Mouse (Mus musculus): ENCODE data around the gene Sgms2. TPM values are rescaled to one million over a fixed set of nuclear protein-coding genes. Genes with fewer than 3 reads are reported as not detected.
A peak's percentile ranks its signal among the peaks of the same experiment; 100 is the strongest.

Gene Sgms2
- polyA plus RNA-seq, 1 experiment from 2014 or later = 0.61 TPM

DNA sequence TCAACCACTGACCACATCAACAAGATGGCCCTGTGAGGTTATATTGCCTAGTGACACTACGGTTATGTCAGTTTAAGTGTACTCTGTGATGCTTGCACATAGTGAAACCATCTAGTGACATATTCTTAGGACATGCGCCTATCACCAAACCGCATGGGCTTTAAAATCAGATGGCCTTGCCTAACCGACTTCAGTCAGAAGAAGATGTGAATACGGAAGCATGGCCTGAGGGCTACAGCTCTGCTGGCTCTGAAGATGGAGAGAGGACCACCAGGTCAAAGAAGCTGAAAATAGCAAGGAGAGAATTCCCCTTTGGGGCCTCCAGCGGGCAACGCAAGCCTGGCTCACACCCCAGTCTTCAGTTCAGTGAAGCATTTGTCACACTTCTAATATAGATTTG is 194.3 kb downstream of the Sgms2 start:
- 90% methylated on average over 7 of the region's 7 CpGs for WGBS
- no peak overlapping the region for H3K9ac ChIP-seq (replicated peaks)
- 0 out of 2 replicates have a peak, but pooled peaks cover 6% of the 10 kb centered on the region for H3K27me3 ChIP-seq
- no peak overlapping the region for H3K4me2 ChIP-seq (replicated peaks)
- H3K36me3 ChIP-seq = 0 out of 2 replicates have a peak, but pooled peaks cover 4% of the 10 kb centered on the region
- H3K4me3 ChIP-seq (replicated peaks) = no peak overlapping the region
- peaks cover 5% of the 10 kb centered on the region; the same call in 1 of the 2 replicates for H3K4me1 ChIP-seq (replicated peaks)
- no peak overlapping the region for H3K27ac ChIP-seq
- no peaks in the 10 kb centered on the region for H3K9me3 ChIP-seq
- ATAC-seq = no peak

DNA sequence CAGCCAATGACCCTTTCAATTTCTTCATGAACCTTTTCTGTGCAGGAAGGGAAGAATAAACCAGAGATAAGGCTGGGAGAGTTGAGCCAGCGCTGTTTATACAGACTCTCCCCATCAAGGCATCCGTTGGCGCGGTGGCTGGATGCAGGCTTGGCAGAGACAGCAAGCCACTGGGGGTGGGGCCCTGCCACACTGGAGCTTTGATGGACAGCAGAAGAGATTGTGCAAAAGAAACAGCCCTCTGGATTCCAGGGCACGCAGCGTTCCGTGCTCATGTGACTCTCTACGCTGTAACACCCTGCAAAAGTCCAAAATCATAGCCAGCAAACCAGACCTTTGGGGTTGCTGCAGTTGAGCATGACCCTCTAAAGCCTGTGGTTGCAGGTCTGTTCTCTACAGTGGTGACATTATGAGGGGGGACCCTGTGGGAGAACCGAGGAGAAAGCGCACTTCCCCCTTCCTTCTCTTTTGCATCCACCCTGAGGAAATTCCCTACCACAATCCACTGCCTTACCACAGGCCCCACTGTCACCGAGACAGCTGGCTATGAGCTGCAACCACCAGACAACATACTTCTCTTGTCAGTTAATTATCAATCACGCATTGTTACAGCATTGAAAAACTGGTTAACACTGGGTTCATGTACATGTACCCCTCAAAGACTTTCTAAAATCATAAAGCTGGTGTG is 195.6 kb downstream of the Sgms2 start:
- no peak overlapping the region for H3K9ac ChIP-seq (replicated peaks)
- H3K4me3 ChIP-seq (replicated peaks) = no peak overlapping the region
- H3K4me1 ChIP-seq (replicated peaks) = no peaks in the 10 kb centered on the region
- no peaks in the 10 kb centered on the region for H3K9me3 ChIP-seq
- no peak overlapping the region for H3K4me2 ChIP-seq (replicated peaks)
- H3K36me3 ChIP-seq = 0 out of 2 replicates have a peak, but pooled peaks cover 4% of the 10 kb centered on the region
- no peak overlapping the region for H3K27ac ChIP-seq
- WGBS = 85% methylated on average over 12 of the region's 12 CpGs
- no peaks in the 10 kb centered on the region for H3K27me3 ChIP-seq
- ATAC-seq = no peak

DNA sequence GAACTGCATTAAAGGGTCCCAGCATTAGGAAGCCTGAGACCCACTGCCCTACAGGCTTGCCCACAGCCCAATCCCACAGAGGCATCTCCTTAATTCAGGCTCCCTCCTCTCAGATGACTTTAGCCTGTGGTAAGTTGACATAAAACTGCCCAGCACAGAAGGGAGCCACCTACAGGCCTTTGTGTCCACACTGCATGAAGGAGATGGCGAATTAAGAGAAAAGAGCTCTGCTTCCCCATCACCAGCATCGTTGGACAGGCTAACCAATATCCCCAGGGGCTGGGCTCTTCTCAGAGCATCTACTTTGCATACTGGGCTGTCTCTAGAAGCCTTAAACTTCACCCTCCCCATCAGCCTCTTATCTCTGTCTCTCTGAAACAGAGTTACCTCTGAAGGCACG is 196.7 kb downstream of the Sgms2 start:
- 59% methylated on average over 3 of the region's 3 CpGs for WGBS
- Histone ChIP-seq H3K27me3 (no peaks in the 10 kb centered on the region), H3K27ac (no peak overlapping the region), H3K4me2 (replicated peaks) (no peak overlapping the region), H3K4me1 (replicated peaks) (no peaks in the 10 kb centered on the region), H3K9ac (replicated peaks) (no peak overlapping the region), H3K9me3 (no peaks in the 10 kb centered on the region), H3K4me3 (replicated peaks) (no peak overlapping the region), H3K36me3 (0 out of 2 replicates have a peak, but pooled peaks cover 4% of the 10 kb centered on the region)
- no peak for ATAC-seq

DNA sequence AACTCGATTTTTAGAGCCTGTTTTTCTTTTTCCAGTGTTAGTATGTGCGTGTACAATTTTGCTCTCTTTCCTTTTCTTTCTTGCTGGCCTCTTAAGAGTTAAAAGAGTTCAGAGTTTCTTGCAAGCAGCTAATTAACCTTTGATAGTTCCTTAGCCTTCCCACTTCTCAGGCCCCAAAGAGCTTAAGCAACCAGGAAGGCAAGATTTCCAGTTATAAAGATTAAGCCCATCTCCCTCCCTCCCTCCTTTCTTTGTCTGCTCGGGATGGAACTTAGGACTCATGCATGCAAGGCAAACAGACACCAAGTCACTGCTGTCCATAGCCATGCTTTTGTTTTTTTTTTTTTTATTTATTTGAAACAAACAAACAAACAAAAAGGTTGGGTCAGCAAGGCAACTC is 198.3 kb downstream of the Sgms2 start:
- no peak for ATAC-seq
- H3K27ac ChIP-seq = no peak overlapping the region
- no peaks in the 10 kb centered on the region for H3K4me1 ChIP-seq (replicated peaks)
- 49% methylated on average over 3 of the region's 3 CpGs for WGBS
- no peak overlapping the region for H3K4me2 ChIP-seq (replicated peaks)
- no peak overlapping the region for H3K9ac ChIP-seq (replicated peaks)
- no peaks in the 10 kb centered on the region for H3K9me3 ChIP-seq
- no peaks in the 10 kb centered on the region for H3K27me3 ChIP-seq
- no peak overlapping the region for H3K4me3 ChIP-seq (replicated peaks)
- H3K36me3 ChIP-seq = 0 out of 2 replicates have a peak, but pooled peaks cover 4% of the 10 kb centered on the region

DNA sequence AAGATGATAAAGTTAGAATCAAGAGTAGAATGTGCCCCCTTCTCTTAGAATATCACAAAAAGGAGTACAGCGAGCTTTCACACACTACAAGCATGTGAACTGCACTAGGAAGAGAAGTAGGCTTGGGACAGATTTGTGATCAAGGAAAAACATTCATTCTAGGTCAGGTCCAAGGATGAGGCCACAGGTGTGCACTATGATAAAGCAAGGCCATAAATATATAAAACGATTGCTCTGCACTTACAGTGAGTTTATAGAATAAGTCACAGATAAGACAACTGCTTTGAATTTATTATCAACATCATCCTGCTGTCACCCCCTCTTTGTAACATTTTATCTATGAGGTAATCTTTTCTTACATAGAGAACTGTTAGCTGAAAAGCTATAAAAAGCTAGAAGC is 198.9 kb downstream of the Sgms2 start:
- no peak overlapping the region for H3K4me3 ChIP-seq (replicated peaks)
- H3K4me1 ChIP-seq (replicated peaks) = no peaks in the 10 kb centered on the region
- 0 out of 2 replicates have a peak, but pooled peaks cover 4% of the 10 kb centered on the region for H3K36me3 ChIP-seq
- no peaks in the 10 kb centered on the region for H3K9me3 ChIP-seq
- ATAC-seq = no peak
- no peaks in the 10 kb centered on the region for H3K27me3 ChIP-seq
- H3K9ac ChIP-seq (replicated peaks) = no peak overlapping the region
- 94% methylated on average over 2 of the region's 2 CpGs for WGBS
- no peak overlapping the region for H3K4me2 ChIP-seq (replicated peaks)
- no peak overlapping the region for H3K27ac ChIP-seq

DNA sequence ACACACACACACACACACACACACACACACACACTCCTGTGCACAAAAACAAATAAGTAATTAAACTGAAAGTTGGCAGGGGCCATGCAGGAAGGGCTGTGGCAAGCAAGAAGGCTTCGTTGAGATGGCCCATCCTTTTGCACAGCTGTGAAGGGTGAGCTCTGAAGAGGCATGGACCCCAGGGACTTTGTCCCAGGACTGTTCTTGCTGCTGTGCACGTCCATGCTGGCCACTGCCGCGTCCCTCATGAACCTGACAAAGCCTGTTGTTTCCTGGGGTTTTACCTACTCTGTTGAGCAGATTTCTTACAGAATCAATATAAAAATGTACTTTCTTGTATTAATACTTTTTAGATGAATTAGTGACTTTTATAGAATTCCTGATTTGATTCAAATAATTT is 199.3 kb downstream of the Sgms2 start:
- Histone ChIP-seq H3K4me3 (replicated peaks) (no peak overlapping the region), H3K4me2 (replicated peaks) (no peak overlapping the region), H3K9me3 (no peaks in the 10 kb centered on the region), H3K36me3 (0 out of 2 replicates have a peak, but pooled peaks cover under 1% of the 10 kb centered on the region), H3K27ac (no peak overlapping the region), H3K27me3 (no peaks in the 10 kb centered on the region), H3K4me1 (replicated peaks) (no peaks in the 10 kb centered on the region), H3K9ac (replicated peaks) (no peak overlapping the region)
- ATAC-seq = no peak
- WGBS = 87% methylated on average over 4 of the region's 4 CpGs

DNA sequence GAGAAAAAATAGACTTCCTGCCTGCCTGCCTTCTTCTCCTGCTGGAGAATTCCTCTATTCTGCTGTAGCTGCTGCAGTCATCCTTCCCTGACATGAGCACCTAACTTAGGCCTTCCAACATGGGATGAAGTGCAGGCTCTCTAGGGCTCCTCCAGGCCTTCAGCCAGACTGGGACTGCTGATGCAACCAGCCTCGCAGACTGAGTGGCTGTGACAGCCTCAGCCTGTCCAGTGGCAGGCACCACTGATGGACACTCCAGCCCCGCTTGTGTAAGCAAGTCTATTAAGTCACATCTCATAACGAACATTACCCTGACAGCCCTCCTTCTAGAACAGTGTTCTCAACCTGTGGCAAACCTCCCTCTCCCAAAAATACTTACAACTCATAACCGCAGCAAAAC is 217.1 kb downstream of the Sgms2 start:
- no peak overlapping the region for H3K9ac ChIP-seq (replicated peaks)
- ATAC-seq = no peak
- H3K4me3 ChIP-seq (replicated peaks) = no peak overlapping the region
- H3K9me3 ChIP-seq = no peaks in the 10 kb centered on the region; the same call in 1 of the 2 replicates
- H3K4me1 ChIP-seq (replicated peaks) = peaks cover 26% of the 10 kb centered on the region
- H3K4me2 ChIP-seq (replicated peaks) = no peak overlapping the region
- WGBS = 90% methylated on average over 4 of the region's 4 CpGs
- H3K27ac ChIP-seq = no peak overlapping the region
- H3K36me3 ChIP-seq = no peaks in the 10 kb centered on the region
- H3K27me3 ChIP-seq = no peaks in the 10 kb centered on the region

DNA sequence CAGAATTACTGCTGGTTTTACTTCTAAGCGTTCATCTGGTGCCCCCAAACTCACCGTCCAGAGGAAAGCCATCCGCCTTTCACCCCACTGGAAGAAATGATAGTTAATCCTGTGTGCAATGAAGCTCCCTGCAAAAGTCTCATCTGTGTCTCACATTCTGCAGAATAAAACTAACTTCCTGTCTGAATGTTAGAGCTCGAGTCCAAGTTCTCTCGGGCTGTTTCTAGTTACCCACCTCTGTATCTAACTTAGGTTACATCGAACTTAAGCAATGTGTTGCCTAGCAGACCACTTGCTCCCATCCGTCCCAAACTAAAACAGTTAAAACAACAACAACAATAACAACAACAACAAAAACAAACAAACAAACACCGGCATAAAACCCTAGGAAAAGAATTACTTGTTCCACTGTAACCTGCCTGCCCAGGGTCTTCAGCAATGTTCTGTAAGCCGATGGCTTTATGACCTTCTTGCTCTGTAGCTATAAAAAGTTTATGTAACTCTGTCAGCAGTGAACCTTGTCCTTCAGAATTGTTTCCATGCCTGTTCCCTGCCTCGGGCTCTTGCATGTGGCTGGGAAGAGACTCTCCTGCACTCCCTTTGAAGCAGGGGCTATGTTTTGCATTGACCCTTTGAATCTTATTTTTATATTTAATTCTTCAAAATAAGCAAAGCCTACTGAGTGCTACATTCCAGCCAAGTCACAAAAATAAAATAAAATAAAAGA is 218.7 kb downstream of the Sgms2 start:
- H3K4me2 ChIP-seq (replicated peaks) = peak overlapping the region; percentile 89
- H3K36me3 ChIP-seq = no peaks in the 10 kb centered on the region
- WGBS = 64% methylated on average over 10 of the region's 10 CpGs
- no peaks in the 10 kb centered on the region for H3K27me3 ChIP-seq
- ATAC-seq = no peak
- H3K4me1 ChIP-seq (replicated peaks) = peaks cover 27% of the 10 kb centered on the region
- H3K4me3 ChIP-seq (replicated peaks) = peak overlapping the region; percentile 72
- H3K9me3 ChIP-seq = no peaks in the 10 kb centered on the region
- H3K9ac ChIP-seq (replicated peaks) = no peak overlapping the region; the same call in 1 of the 2 replicates
- H3K27ac ChIP-seq = no peak overlapping the region

DNA sequence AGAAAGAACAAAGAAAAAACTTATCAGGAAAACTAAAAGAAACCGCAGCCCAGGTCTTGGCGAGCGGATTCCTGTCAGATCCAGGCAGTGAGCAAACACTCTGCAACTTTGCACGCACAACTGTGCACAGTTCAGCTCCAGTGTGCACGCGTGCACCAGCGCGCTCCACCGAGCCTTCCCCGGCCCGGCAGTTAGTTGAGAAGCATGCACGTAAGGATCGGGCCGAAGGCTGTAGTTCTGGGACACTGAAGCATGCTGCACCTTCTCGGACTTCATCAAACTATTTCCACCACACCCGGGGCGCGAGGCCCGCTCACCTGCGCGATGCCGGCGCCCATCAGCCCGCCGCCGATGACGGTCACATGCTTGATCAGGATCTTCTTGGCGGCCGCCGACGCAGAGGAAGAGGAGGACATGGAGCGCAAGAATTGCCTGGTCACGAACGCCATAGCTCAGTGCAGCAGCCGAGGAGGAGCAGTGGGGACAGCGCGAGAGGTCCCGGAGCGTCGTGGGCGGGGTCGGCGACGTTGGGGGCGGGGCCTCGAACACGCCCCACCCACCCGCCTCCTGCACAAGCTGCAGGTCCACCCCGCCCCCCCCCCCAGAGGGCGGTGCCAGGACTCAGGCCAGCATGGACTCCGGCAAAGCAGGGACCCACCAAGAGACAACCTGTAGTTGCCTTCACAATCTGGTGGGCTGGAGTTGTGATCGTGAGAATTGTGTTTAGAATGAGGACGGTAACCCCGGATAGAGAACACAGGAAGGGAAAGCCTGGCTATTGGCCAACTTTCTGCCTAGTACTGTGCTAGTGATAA is 219.4 kb downstream of the Sgms2 start, which contains the start of gene Hadh:
Gene Hadh, minus strand, starts transcription at position 543 of the 815 bp plus-strand sequence.
- Histone ChIP-seq H3K27ac (peak within 1 kb of the TSS; percentile 51; the same call in 1 of the 2 replicates), H3K27me3 (no peaks in the 10 kb centered on the region), H3K4me2 (replicated peaks) (peak within 1 kb of the TSS; percentile 89), H3K36me3 (no peaks in the 10 kb centered on the region), H3K4me3 (replicated peaks) (peak within 1 kb of the TSS; percentile 72), H3K9me3 (no peaks in the 10 kb centered on the region), H3K4me1 (replicated peaks) (peaks cover 27% of the 10 kb centered on the region), H3K9ac (replicated peaks) (peak within 1 kb of the TSS; percentile 67)
- WGBS = under 1% methylated on average over 54 of the region's 54 CpGs
- ATAC-seq = peak; percentile 96

DNA sequence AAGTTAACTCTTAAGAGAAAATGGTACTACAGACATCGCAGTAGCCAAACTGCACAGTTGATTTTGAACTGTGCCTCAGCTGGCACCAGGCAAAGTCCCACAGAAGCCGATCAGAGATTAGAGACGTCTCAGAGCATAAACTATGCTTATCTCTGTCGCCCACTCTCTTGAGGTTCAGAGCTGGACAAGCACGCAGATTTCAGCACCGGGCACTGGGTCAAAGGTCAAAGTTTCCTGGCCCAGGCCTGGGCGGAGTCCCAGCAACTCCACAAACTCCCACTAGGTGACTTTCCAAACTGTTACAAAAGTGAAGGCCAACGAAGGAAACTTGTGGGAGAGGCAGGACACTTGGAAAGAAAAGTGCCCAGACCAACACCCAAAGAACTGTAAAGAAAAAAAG is 220.1 kb downstream of the Sgms2 start:
- Histone ChIP-seq H3K4me1 (replicated peaks) (peaks cover 27% of the 10 kb centered on the region), H3K27ac (no peak overlapping the region), H3K36me3 (no peaks in the 10 kb centered on the region), H3K9ac (replicated peaks) (peak overlapping the region; percentile 67), H3K4me2 (replicated peaks) (peak overlapping the region; percentile 89), H3K4me3 (replicated peaks) (peak overlapping the region; percentile 72), H3K9me3 (no peaks in the 10 kb centered on the region), H3K27me3 (no peaks in the 10 kb centered on the region)
- 5% methylated on average over 8 of the region's 8 CpGs for WGBS
- peak; percentile 32; the same call in 1 of the 2 replicates for ATAC-seq

DNA sequence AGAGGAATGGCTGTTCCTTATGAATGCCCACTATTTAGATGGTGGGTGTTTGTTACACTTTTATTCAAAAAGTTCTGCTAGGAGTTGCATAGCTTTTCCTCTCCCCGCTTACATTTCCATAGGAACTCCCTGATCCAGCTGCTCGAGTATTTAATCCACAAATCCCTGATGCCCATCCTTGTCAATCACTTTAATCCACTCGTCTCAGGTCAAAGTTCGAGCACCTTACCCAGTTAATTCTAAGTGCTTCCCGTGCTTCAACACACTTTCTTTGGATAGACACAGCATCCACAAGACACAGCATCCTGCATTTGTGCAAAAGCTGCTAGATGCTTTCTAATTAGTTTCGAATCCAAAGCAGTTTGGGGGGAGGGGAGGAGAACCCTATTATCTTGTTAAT is 220.8 kb downstream of the Sgms2 start:
- H3K4me2 ChIP-seq (replicated peaks) = peak overlapping the region; percentile 89

More for the DNA sequence above, 220.8 kb downstream of the Sgms2 start:
- no peak overlapping the region for H3K4me3 ChIP-seq (replicated peaks)
- H3K36me3 ChIP-seq = no peaks in the 10 kb centered on the region
- H3K27ac ChIP-seq = no peak overlapping the region
- no peaks in the 10 kb centered on the region for H3K9me3 ChIP-seq
- no peak overlapping the region for H3K9ac ChIP-seq (replicated peaks)
- ATAC-seq = no peak
- peaks cover 27% of the 10 kb centered on the region for H3K4me1 ChIP-seq (replicated peaks)
- WGBS = 8% methylated on average over 6 of the region's 6 CpGs
- no peaks in the 10 kb centered on the region for H3K27me3 ChIP-seq

Data from midbrain, embryonic 13.5 days (tissue).